In genomic region chr17:48451353-48451675, GRCm38 (mm10) we compare ENCODE assay signal across 13 mouse cellular contexts. TPM values are rescaled to one million over a fixed set of nuclear protein-coding genes. Genes with fewer than 3 reads are reported as not detected.
DNase-seq lines count a peak whose midpoint lies in the region; ATAC-seq lines count a peak whose summit lies in the region.
"Had no signal": no experiment of that assay in that cellular context is flagged by ENCODE, and none has a peak within 500 bp of the region (broad histone marks: within the 10 kb centered on the region; RNA-seq: fewer than 3 reads in every experiment).

Tspo2 (minus strand) TSS chr17:48451522.

- H3K27me3 ChIP-seq in kidney, embryonic 14.5 days (ENCODE audit: control insufficient read depth, insufficient read depth, low read length): no peaks in the 10 kb centered on the region
- H3K27me3 ChIP-seq in hindbrain, embryonic 16.5 days (replicated peaks; ENCODE audit: control insufficient read depth, insufficient read depth, low read length): no peaks in the 10 kb centered on the region
- H3K27me3 ChIP-seq: embryonic facial prominence, embryonic 15.5 days had no signal

- H3K9me3 ChIP-seq in kidney, embryonic 14.5 days (ENCODE audit: control insufficient read depth, low read length): no peaks in the 10 kb centered on the region
- no peaks in the 10 kb centered on the region for H3K9me3 ChIP-seq in hindbrain, embryonic 16.5 days (ENCODE audit: control insufficient read depth, low read length)
- H3K9me3 ChIP-seq: embryonic facial prominence, embryonic 15.5 days had no signal

- DNase-seq in kidney, postnatal 25 days: no peak
- DNase-seq in ZHBTc4 (ENCODE audit: low read depth, low spot score): peak; percentile 39
- no peak for DNase-seq in right cerebral cortex, postnatal 4 days
- no peak for DNase-seq in lung, postnatal 25 days (ENCODE audit: low spot score)
- no peak for DNase-seq in gastrocnemius, postnatal 14 days
- DNase-seq: cerebellum, adult 9-10 months; gastrocnemius, postnatal 36 days; right cerebral cortex, postnatal 14 days; thymus, postnatal 36 days had no signal

- peak; percentile 20; the same call in 1 of the 2 replicates for ATAC-seq in kidney, embryonic 14.5 days (ENCODE audit: low FRiP score, low TSS enrichment)
- ATAC-seq in hindbrain, embryonic 16.5 days: 0 out of 2 replicates have a peak, but pooled peaks have one; percentile 11
- peak; percentile 71 for ATAC-seq in megakaryocyte progenitor cell, adult 5-6 weeks (replicated peaks; ENCODE audit: poor library complexity)

- no peak within 1 kb of the TSS for H3K9ac ChIP-seq in kidney, embryonic 14.5 days (ENCODE audit: low read depth, low read length)
- H3K9ac ChIP-seq in hindbrain, embryonic 16.5 days (ENCODE audit: low read depth, low read length): no peak within 1 kb of the TSS
- H3K9ac ChIP-seq: embryonic facial prominence, embryonic 15.5 days had no signal

- WGBS in kidney, embryonic 14.5 days: 54% methylated on average over 7 of the region's 7 CpGs
- whole genome bisulfite sequencing in hindbrain, embryonic 16.5 days: 62% methylated on average over 7 of the region's 7 CpGs

- no peaks in the 10 kb centered on the region for H3K36me3 ChIP-seq in kidney, embryonic 14.5 days (ENCODE audit: control insufficient read depth, insufficient read depth, low read length)
- H3K36me3 ChIP-seq in hindbrain, embryonic 16.5 days (ENCODE audit: control insufficient read depth, insufficient read depth, low read length): no peaks in the 10 kb centered on the region
- H3K36me3 ChIP-seq: embryonic facial prominence, embryonic 15.5 days had no signal

- H3K4me2 ChIP-seq in kidney, embryonic 14.5 days (replicated peaks; ENCODE audit: low read depth, low read length): no peak within 1 kb of the TSS
- H3K4me2 ChIP-seq in hindbrain, embryonic 16.5 days (ENCODE audit: low read length): no peak within 1 kb of the TSS
- H3K4me2 ChIP-seq: embryonic facial prominence, embryonic 15.5 days had no signal

- intact Hi-C loops in gastrocnemius, postnatal 14 days (cut with DNase I; ENCODE audit: low total_unique reads): no loop called here

- H3K4me1 ChIP-seq in kidney, embryonic 14.5 days (ENCODE audit: control insufficient read depth, insufficient read depth, low read length): peaks cover 13% of the 10 kb centered on the region
- peaks cover 2% of the 10 kb centered on the region; the same call in 1 of the 2 replicates for H3K4me1 ChIP-seq in hindbrain, embryonic 16.5 days (ENCODE audit: control insufficient read depth, insufficient read depth, low read depth, low read length)
- H3K4me1 ChIP-seq: embryonic facial prominence, embryonic 15.5 days had no signal

- 0 out of 2 replicates have a peak within 1 kb of the TSS, but pooled peaks have one; percentile 4 for H3K27ac ChIP-seq in kidney, embryonic 14.5 days (ENCODE audit: low read depth, low read length)
- no peak within 1 kb of the TSS for H3K27ac ChIP-seq in hindbrain, embryonic 16.5 days (ENCODE audit: low read depth, low read length)
- H3K27ac ChIP-seq: embryonic facial prominence, embryonic 15.5 days had no signal

- no peak within 1 kb of the TSS for H3K4me3 ChIP-seq in kidney, embryonic 14.5 days (ENCODE audit: low read length)
- H3K4me3 ChIP-seq in hindbrain, embryonic 16.5 days (ENCODE audit: low read length): no peak within 1 kb of the TSS
- H3K4me3 ChIP-seq: embryonic facial prominence, embryonic 15.5 days had no signal

RNA-seq across cellular contexts. Expression of gene Tspo2, which starts in this region (rescaled TPM):
- 1.9 TPM in 2 replicates for polyA plus RNA-seq in kidney, embryonic 14.5 days (2014; fragmentation: Nextera tagmentation; extraction: Ambion mirVana)
- polyA plus RNA-seq in hindbrain, embryonic 16.5 days (2015; fragmentation: Nextera tagmentation; extraction: Ambion mirVana): 0.93 and 1.6 TPM in 2 replicates
- total RNA-seq in megakaryocyte progenitor cell, adult 5-6 weeks (2015): 5.9 and 18.8 TPM in 2 replicates
- 4.2 and 6.8 TPM in 2 replicates for total RNA-seq in megakaryocyte progenitor cell, adult 5-6 weeks (2017)
- total RNA-seq in gastrocnemius, postnatal 14 days (2021): under 1 TPM; 0.44 to 0.72 TPM
- total RNA-seq: gastrocnemius, postnatal 36 days had no signal

Comparison
In these comparisons a context has a peak if more than half of its experiments do, and no peak if none do; other contexts are left out.
1. ATAC-seq: peak in every context shown above with its lines; median percentile 71 in megakaryocyte progenitor cell, adult 5-6 weeks; 20 in kidney, embryonic 14.5 days; 11 in hindbrain, embryonic 16.5 days.